ENCODE assay signal across 12 mouse cellular contexts in genomic region chr10:50903846-50904763, GRCm38 (mm10). TPM values are rescaled to one million over a fixed set of nuclear protein-coding genes. Genes with fewer than 3 reads are reported as not detected.
DNase-seq lines count a peak whose midpoint lies in the region; ATAC-seq lines count a peak whose summit lies in the region.
"Had no signal": no experiment of that assay in that cellular context is flagged by ENCODE, and none has a peak within 500 bp of the region (broad histone marks: within the 10 kb centered on the region; RNA-seq: fewer than 3 reads in every experiment).

No protein-coding gene starts in this region.

- H3K9ac ChIP-seq in heart, embryonic 13.5 days: no peak overlapping the region
- H3K9ac ChIP-seq in limb, embryonic 11.5 days (ENCODE audit: low read length): no peak overlapping the region
- H3K9ac ChIP-seq: heart, embryonic 15.5 days had no signal

- intact Hi-C loops in left cerebral cortex, postnatal 4 days (cut with DNase I): loop anchor here (5.0 kb wide), 1 partner anchor 388 kb away; no protein-coding TSS in a partner anchor

- ATAC-seq in heart, embryonic 13.5 days (ENCODE audit: extremely low read depth, insufficient number of reproducible peaks, low FRiP score, low TSS enrichment): no peak
- no peak for ATAC-seq in limb, embryonic 11.5 days (ENCODE audit: insufficient number of reproducible peaks, low FRiP score, low TSS enrichment, low read depth)

- peak overlapping the region; percentile 10; the same call in 1 of the 2 replicates for H3K4me3 ChIP-seq in heart, embryonic 13.5 days
- H3K4me3 ChIP-seq in limb, embryonic 11.5 days (ENCODE audit: low read depth, low read length): no peak overlapping the region
- H3K4me3 ChIP-seq: heart, embryonic 15.5 days had no signal

- H3K36me3 ChIP-seq in heart, embryonic 13.5 days: no peaks in the 10 kb centered on the region
- H3K36me3 ChIP-seq in limb, embryonic 11.5 days (ENCODE audit: control insufficient read depth, insufficient read depth, low read length): no peaks in the 10 kb centered on the region
- H3K36me3 ChIP-seq: heart, embryonic 15.5 days had no signal

- no peak overlapping the region for H3K27ac ChIP-seq in heart, embryonic 13.5 days (replicated peaks)
- no peak overlapping the region for H3K27ac ChIP-seq in limb, embryonic 11.5 days (replicated peaks; ENCODE audit: low read depth, low read length)
- H3K27ac ChIP-seq: heart, embryonic 15.5 days had no signal

- H3K4me1 ChIP-seq in heart, embryonic 13.5 days: peaks cover 9% of the 10 kb centered on the region
- H3K4me1 ChIP-seq in limb, embryonic 11.5 days (ENCODE audit: control insufficient read depth, insufficient read depth, low read length): no peaks in the 10 kb centered on the region

- WGBS in heart, embryonic 13.5 days: 4% methylated on average over 26 of the region's 26 CpGs
- 4% methylated on average over 26 of the region's 26 CpGs for WGBS in limb, embryonic 11.5 days

- H3K4me2 ChIP-seq in heart, embryonic 13.5 days: no peak overlapping the region
- no peak overlapping the region; the same call in 1 of the 2 replicates for H3K4me2 ChIP-seq in limb, embryonic 11.5 days (ENCODE audit: low read depth, severe bottlenecking)
- H3K4me2 ChIP-seq: heart, embryonic 15.5 days had no signal

- peaks cover 95% of the 10 kb centered on the region for H3K27me3 ChIP-seq in heart, embryonic 13.5 days (replicated peaks)
- H3K27me3 ChIP-seq in limb, embryonic 11.5 days (ENCODE audit: control insufficient read depth, insufficient read depth, low read length): peaks cover 85% of the 10 kb centered on the region

- no peak for DNase-seq in heart, adult 8-10 months (ENCODE audit: low spot score)
- DNase-seq in right cerebral cortex, postnatal 4 days: peak; percentile 11
- DNase-seq in right cerebral cortex, postnatal 14 days: no peak
- peak; percentile 56 for DNase-seq in limb, embryonic 11.5 days (ENCODE audit: low spot score)
- DNase-seq in left cerebral cortex, adult 18-20 months (ENCODE audit: low spot score in 2 of 2): no peak
- DNase-seq in left cerebral cortex, postnatal 4 days: no peak
- DNase-seq in c-Kit-positive CD71-positive TER-119-positive erythroid progenitor cells, embryonic 14.5 days (ENCODE audit: low spot score): no peak
- DNase-seq: adrenal gland, postnatal 36 days; cerebellum, adult 9-10 months; lung, adult 2 months had no signal

- H3K9me3 ChIP-seq in heart, embryonic 13.5 days: no peaks in the 10 kb centered on the region
- H3K9me3 ChIP-seq in limb, embryonic 11.5 days (ENCODE audit: control insufficient read depth, low read length): no peaks in the 10 kb centered on the region
- H3K9me3 ChIP-seq: heart, embryonic 15.5 days had no signal

RNA-seq across cellular contexts. Expression of gene Sim1, which starts 9.6 kb away (rescaled TPM):
- not detected in 2 replicates for polyA plus RNA-seq in heart, embryonic 13.5 days (2015; fragmentation: Nextera tagmentation; extraction: Ambion mirVana)
- total RNA-seq in heart, adult 8-10 months (2022): not detected
- polyA plus RNA-seq in limb, embryonic 11.5 days (2014; fragmentation: Nextera tagmentation; extraction: Ambion mirVana): 0.49 and 1.1 TPM in 2 replicates
- total RNA-seq in left cerebral cortex, adult 18-20 months (2021): under 1 TPM; 0.65 to 0.70 TPM
- 1 to 10 TPM in 1 of 2 experiments, under 1 TPM in 1; 0.10 to 1.0 TPM for total RNA-seq in left cerebral cortex, postnatal 4 days (2021)
- total RNA-seq: adrenal gland, postnatal 36 days had no signal
- polyA plus RNA-seq: heart, embryonic 15.5 days had no signal

Comparison
In these comparisons a context has a peak if more than half of its experiments do, and no peak if none do; other contexts are left out.
1. DNase-seq: peak in right cerebral cortex, postnatal 4 days (single experiment) and limb, embryonic 11.5 days (single experiment); none in heart, adult 8-10 months (single experiment), right cerebral cortex, postnatal 14 days (single experiment), left cerebral cortex, adult 18-20 months (0 of 2), left cerebral cortex, postnatal 4 days (single experiment) and c-Kit-positive CD71-positive TER-119-positive erythroid progenitor cells, embryonic 14.5 days (single experiment).